15 mouse cellular contexts compared by ENCODE assay signal in genomic region chr9:23016733-23017132, GRCm38 (mm10).
DNase-seq lines count a peak whose midpoint lies in the region; ATAC-seq and TF ChIP-seq lines count a peak whose summit lies in the region.
"Had no signal": no experiment of that assay in that cellular context is flagged by ENCODE, and none has a peak within 500 bp of the region (broad histone marks: within the 10 kb centered on the region; RNA-seq: fewer than 3 reads in every experiment).

No protein-coding gene starts in this region.

- 85% methylated on average over 1 of the region's 1 CpGs for WGBS in liver, embryonic 14.5 days (ENCODE audit: insufficient replicate concordance)
- 96% methylated on average over 1 of the region's 1 CpGs for WGBS in liver, embryonic 11.5 days

- H3K9ac ChIP-seq in liver, embryonic 14.5 days (replicated peaks), result no peak overlapping the region
- H3K9ac ChIP-seq in liver, embryonic 11.5 days (ENCODE audit: low read depth, low read length), result no peak overlapping the region
- no peak overlapping the region for H3K9ac ChIP-seq in ES-Bruce4 (ENCODE audit: low read depth, poor library complexity, severe bottlenecking)
- H3K9ac ChIP-seq: forebrain, embryonic 13.5 days; limb, embryonic 15.5 days had no signal

- H3K9me3 ChIP-seq in liver, embryonic 14.5 days (ENCODE audit: control insufficient read depth, low read length), result no peaks in the 10 kb centered on the region
- 0 out of 2 replicates have a peak, but pooled peaks cover 2% of the 10 kb centered on the region for H3K9me3 ChIP-seq in liver, embryonic 11.5 days (ENCODE audit: control insufficient read depth, low read length)
- no peaks in the 10 kb centered on the region for H3K9me3 ChIP-seq in ES-Bruce4 (replicated peaks; ENCODE audit: control insufficient read depth, insufficient read depth, low read length, poor library complexity, severe bottlenecking)
- H3K9me3 ChIP-seq: limb, embryonic 15.5 days had no signal

- peak; percentile 59 for TF ChIP-seq CTCF in gastrocnemius, adult 2 months (IDR thresholded peaks at IDR 0.05)
- peak; percentile 53 for TF ChIP-seq CTCF in liver, embryonic 14.5 days (IDR thresholded peaks at IDR 0.05; ENCODE audit: low read depth)
- peak; percentile 21 for TF ChIP-seq CTCF in ES-Bruce4 (IDR thresholded peaks at IDR 0.05; ENCODE audit: low read depth, low read length)

- no peaks in the 10 kb centered on the region for H3K27me3 ChIP-seq in liver, embryonic 14.5 days (ENCODE audit: control insufficient read depth, insufficient read depth, low read length)
- H3K27me3 ChIP-seq in liver, embryonic 11.5 days (replicated peaks; ENCODE audit: control insufficient read depth, insufficient read depth, low read length), result no peaks in the 10 kb centered on the region
- H3K27me3 ChIP-seq in ES-Bruce4 (ENCODE audit: control insufficient read depth, insufficient read depth, low read length, poor library complexity, severe bottlenecking), result no peaks in the 10 kb centered on the region
- H3K27me3 ChIP-seq: limb, embryonic 15.5 days had no signal

- TF ChIP-seq EP300 in liver, embryonic 14.5 days (IDR thresholded peaks at IDR 0.05; ENCODE audit: low read depth), result no peak
- TF ChIP-seq EP300 in ES-Bruce4 (IDR thresholded peaks at IDR 0.05; ENCODE audit: insufficient read depth, low read depth, low read length), result no peak

- H3K4me2 ChIP-seq in liver, embryonic 14.5 days (ENCODE audit: low read depth), result no peak overlapping the region
- H3K4me2 ChIP-seq in liver, embryonic 11.5 days, result no peak overlapping the region
- H3K4me2 ChIP-seq: forebrain, embryonic 13.5 days; limb, embryonic 15.5 days had no signal

- H3K36me3 ChIP-seq in liver, embryonic 14.5 days (replicated peaks; ENCODE audit: control insufficient read depth, insufficient read depth, low read depth), result no peaks in the 10 kb centered on the region
- H3K36me3 ChIP-seq in liver, embryonic 11.5 days (ENCODE audit: control insufficient read depth, insufficient read depth, low read length), result no peaks in the 10 kb centered on the region
- H3K36me3 ChIP-seq in ES-Bruce4 (ENCODE audit: control insufficient read depth, insufficient read depth, low read length, poor library complexity, severe bottlenecking), result no peaks in the 10 kb centered on the region
- H3K36me3 ChIP-seq: limb, embryonic 15.5 days had no signal

- no peak for DNase-seq in gastrocnemius, adult 2 months
- DNase-seq in gastrocnemius, adult 8-10 months (ENCODE audit: low spot score in 2 of 2), result no peak
- DNase-seq in liver, embryonic 14.5 days (ENCODE audit: low read depth in 3 of 3, low spot score in 3 of 3), result no peak
- no peak for DNase-seq in liver, embryonic 11.5 days (ENCODE audit: low spot score)
- no peak for DNase-seq in adrenal gland, adult 18-20 months (ENCODE audit: low spot score in 2 of 2)
- no peak for DNase-seq in cerebellum, adult 11 months
- DNase-seq: cerebellum, postnatal 10 days; gastrocnemius, postnatal 25 days; kidney, postnatal 4 days; thymus, postnatal 14 days had no signal

- H3K27ac ChIP-seq in gastrocnemius, adult 2 months, result no peak overlapping the region
- H3K27ac ChIP-seq in liver, embryonic 14.5 days, result no peak overlapping the region
- H3K27ac ChIP-seq in liver, embryonic 11.5 days (ENCODE audit: low read depth, low read length), result no peak overlapping the region
- no peak overlapping the region for H3K27ac ChIP-seq in ES-Bruce4 (ENCODE audit: insufficient read depth, low read length)
- H3K27ac ChIP-seq: forebrain, embryonic 13.5 days; limb, embryonic 15.5 days had no signal

- intact Hi-C loops in gastrocnemius, adult 2 months (cut with DNase I), result loop anchor here (10.0 kb wide), 1 partner anchor 302 kb away; no protein-coding TSS in a partner anchor

- no peak for ATAC-seq in liver, embryonic 14.5 days (ENCODE audit: insufficient read depth)
- no peak for ATAC-seq in liver, embryonic 11.5 days (replicated peaks; ENCODE audit: low FRiP score)
- ATAC-seq in common myeloid progenitor, adult 5-6 weeks (replicated peaks; ENCODE audit: low read depth, poor library complexity, severe bottlenecking), result 0 out of 2 replicates have a peak, but pooled peaks have one; percentile 32
- ATAC-seq: forebrain, embryonic 13.5 days; hindbrain, embryonic 16.5 days had no signal

- no peak for TF ChIP-seq POLR2A in ES-Bruce4 (IDR thresholded peaks at IDR 0.05; ENCODE audit: insufficient read depth, low read length)

- H3K4me1 ChIP-seq in liver, embryonic 14.5 days (replicated peaks; ENCODE audit: control insufficient read depth in 2 of 2, insufficient read depth in 2 of 2, low read length in 1 of 2), result no peaks in the 10 kb centered on the region
- no peaks in the 10 kb centered on the region for H3K4me1 ChIP-seq in liver, embryonic 11.5 days (replicated peaks; ENCODE audit: control insufficient read depth, insufficient read depth, low read length)
- no peaks in the 10 kb centered on the region for H3K4me1 ChIP-seq in ES-Bruce4 (ENCODE audit: control insufficient read depth, insufficient read depth, low read length)

- H3K4me3 ChIP-seq in gastrocnemius, adult 2 months, result no peak overlapping the region
- H3K4me3 ChIP-seq in liver, embryonic 14.5 days (ENCODE audit: insufficient read depth in 1 of 2, low read depth in 2 of 2, low read length in 2 of 2), result no peak overlapping the region
- no peak overlapping the region for H3K4me3 ChIP-seq in liver, embryonic 11.5 days (ENCODE audit: low read depth, low read length)
- H3K4me3 ChIP-seq in ES-Bruce4 (ENCODE audit: low read depth, low read length), result no peak overlapping the region
- H3K4me3 ChIP-seq: forebrain, embryonic 13.5 days; limb, embryonic 15.5 days had no signal
